Mouse (Mus musculus) embryonic stem cell, embryonic (primary cell): Measurements from ENCODE around the gene Itpr2.

Experiments used
- CTCF ChIA-PET, 4 experiments: fragments of 300-600 bp in 2 of 4; fragments of 350-600 bp in 2 of 4; sonication (Branson Sonifier 250); formaldehyde crosslinking; loops; one replicate each; lab custom pipeline; 2022; ENCODE audit warnings: inconsistent platforms in 2 of 4; lab: Charles Lee
- POLR2A ChIA-PET, 4 experiments: fragments of 300-600 bp in 2 of 4; fragments of 350-600 bp in 2 of 4; sonication (Branson Sonifier 250); formaldehyde crosslinking; loops; one replicate each; lab custom pipeline; 2022; ENCODE audit warnings: antibody characterized with exemption in 4 of 4, inconsistent platforms in 1 of 4; lab: Charles Lee

The Itpr2 gene

GRCm38 (mm10) chr6:146501866-146502804 lies at the start of gene Itpr2:
Gene Itpr2 (minus strand): TSS chr6:146502223.
- ChIA-PET CTCF (interaction anchor here in 1 of 4 experiments (0.6 kb wide), 2 partner anchors 92 to 687 kb away, joined by 4 to 6 read pairs; no protein-coding TSS in a partner anchor), POLR2A (interaction anchor here in 3 of 4 experiments (0.6 to 2.0 kb wide), 3 partner anchors 41 to 86 kb away, joined by 3 to 5 read pairs (median 5); no protein-coding TSS in a partner anchor)

DNA sequence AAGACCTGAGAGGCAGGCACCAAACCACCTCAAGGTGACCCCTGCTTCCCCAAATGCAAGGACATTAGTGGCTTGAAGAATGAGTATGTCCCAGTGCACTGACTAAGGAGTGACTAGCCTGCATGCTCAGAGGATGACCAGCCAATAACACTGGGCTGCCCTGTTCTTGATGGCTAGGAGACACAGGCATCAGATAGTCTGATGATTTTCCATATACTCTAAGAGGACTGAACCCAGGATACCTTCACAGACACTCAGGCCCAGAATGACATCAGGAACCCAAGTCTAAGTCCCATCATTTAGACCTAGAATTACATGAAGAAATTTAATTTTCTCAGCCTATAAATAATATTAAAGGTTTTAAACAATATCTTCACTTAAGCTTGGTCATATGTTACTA lies 49.3 kb upstream of the Itpr2 start:
- CTCF ChIA-PET, result no interaction called here
- POLR2A ChIA-PET, result no interaction called here

GRCm38 (mm10) chr6:146550421-146550820 lies 48.4 kb upstream of the Itpr2 start:
- CTCF ChIA-PET, result no interaction called here
- POLR2A ChIA-PET, result no interaction called here

- CTCF ChIA-PET, result no interaction called here
Observed at GRCm38 (mm10) chr6:146545289-146545865, 43.4 kb upstream of the Itpr2 start.

GRCm38 (mm10) chr6:146544622-146545021 lies 42.6 kb upstream of the Itpr2 start:
- POLR2A ChIA-PET, result no interaction called here

More at GRCm38 (mm10) chr6:146545289-146545865, 43.4 kb upstream of the Itpr2 start:
- POLR2A ChIA-PET, result no interaction called here

DNA sequence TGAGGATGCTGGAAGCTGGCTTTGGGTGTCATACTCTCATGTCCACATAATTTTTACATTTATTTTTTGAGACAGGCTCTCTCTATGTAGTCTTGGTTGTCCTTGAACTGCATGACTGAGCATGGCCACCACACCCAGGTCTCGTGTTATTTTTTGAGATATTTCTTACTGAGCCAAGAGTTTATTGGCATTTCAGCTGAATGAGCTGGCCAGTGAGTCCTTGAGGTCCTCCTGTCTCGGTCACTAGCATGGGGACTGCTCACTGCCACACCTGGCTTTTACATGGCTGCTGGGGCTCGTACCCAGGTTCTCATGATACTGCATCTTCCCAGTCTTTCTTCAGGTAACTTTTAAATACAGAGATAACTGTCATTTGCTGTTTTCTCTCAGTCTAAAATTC lies 38.4 kb upstream of the Itpr2 start:
- CTCF ChIA-PET, result interaction anchor here in 1 of 4 experiments (0.6 to 0.8 kb wide), 2 partner anchors 127 to 1198 kb away, joined by 4 read pairs; no protein-coding TSS in a partner anchor
- POLR2A ChIA-PET, result interaction anchor here in 1 of 4 experiments (0.9 kb wide), 1 partner anchor 26 kb away, joined by 3 read pairs; no protein-coding TSS in a partner anchor

More at GRCm38 (mm10) chr6:146544622-146545021, 42.6 kb upstream of the Itpr2 start:
- CTCF ChIA-PET, result no interaction called here

DNA sequence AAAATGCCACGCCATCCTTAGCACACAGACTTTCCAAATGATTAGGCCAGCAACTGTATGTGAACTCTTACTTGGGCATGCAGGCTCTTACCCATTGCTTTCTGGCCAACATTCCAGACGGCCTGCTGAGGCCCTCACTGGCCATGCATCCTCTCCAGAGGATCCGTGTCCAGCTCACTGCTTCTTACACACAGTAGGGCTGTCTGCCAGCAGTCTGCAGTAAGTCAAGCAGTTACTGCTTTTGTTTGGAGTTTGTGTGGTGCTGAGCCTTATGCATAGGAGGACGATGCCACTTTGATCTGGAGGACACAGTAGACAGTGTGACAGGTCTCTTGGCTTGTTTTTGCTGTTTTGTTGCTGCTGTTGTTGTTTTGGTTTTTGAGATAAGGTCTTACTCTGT lies 36.6 kb upstream of the Itpr2 start:
- ChIA-PET POLR2A (interaction anchor here in 2 of 4 experiments (0.6 to 1.5 kb wide), 2 partner anchors 14 to 28 kb away, joined by 3 read pairs; no protein-coding TSS in a partner anchor), CTCF (no interaction called here)

DNA sequence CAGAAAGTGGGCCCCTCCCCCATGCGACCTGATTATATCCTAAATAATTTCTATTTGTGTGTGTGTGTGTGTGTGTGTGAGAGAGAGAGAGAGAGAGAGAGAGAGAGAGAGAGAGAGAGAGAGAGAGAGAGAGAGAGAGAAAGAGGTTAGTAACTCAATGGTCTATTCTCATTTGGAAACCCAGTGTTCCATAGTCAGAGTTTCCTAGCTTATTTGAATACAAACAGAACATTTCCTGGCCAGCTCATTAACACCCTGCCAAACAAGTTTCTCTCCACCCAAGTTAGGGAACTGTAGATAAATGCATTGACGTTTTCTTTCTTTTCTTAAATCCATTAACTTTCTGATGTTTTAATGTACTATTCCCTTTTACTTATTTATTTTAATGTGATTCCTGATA lies 36.0 kb upstream of the Itpr2 start:
- ChIA-PET CTCF (interaction anchor here in 1 of 4 experiments (0.6 kb wide), 1 partner anchor 1170 kb away, joined by 3 read pairs; no protein-coding TSS in a partner anchor), POLR2A (interaction anchor here in 3 of 4 experiments (0.6 to 1.8 kb wide), 6 partner anchors 20 to 784 kb away, joined by 3 to 7 read pairs (median 4); partner anchors contain the start of gene Tm7sf3 (in 1 of the 3))

- CTCF ChIA-PET, result no interaction called here
- POLR2A ChIA-PET, result interaction anchor here in 1 of 4 experiments (1.8 kb wide), 1 partner anchor 106 kb away, joined by 5 read pairs; the partner anchor contains the start of gene Tm7sf3
Observed at GRCm38 (mm10) chr6:146537111-146537510, 35.1 kb upstream of the Itpr2 start.

- CTCF ChIA-PET, result no interaction called here
- POLR2A ChIA-PET, result no interaction called here
Observed at GRCm38 (mm10) chr6:146535501-146535900, 33.5 kb upstream of the Itpr2 start.

- ChIA-PET CTCF (no interaction called here), POLR2A (interaction anchor here in 1 of 4 experiments (1.3 kb wide), 1 partner anchor 45 kb away, joined by 3 read pairs; no protein-coding TSS in a partner anchor)
Observed at GRCm38 (mm10) chr6:146533146-146533545, 31.1 kb upstream of the Itpr2 start.

GRCm38 (mm10) chr6:146530769-146531168 lies 28.7 kb upstream of the Itpr2 start:
- ChIA-PET CTCF (interaction anchor here in 2 of 4 experiments (0.5 kb wide), 2 partner anchors 32 to 101 kb away, joined by 4 read pairs; no protein-coding TSS in a partner anchor), POLR2A (interaction anchor here in 1 of 4 experiments (0.6 to 1.6 kb wide), 3 partner anchors 13 to 35 kb away, joined by 3 read pairs; no protein-coding TSS in a partner anchor)

GRCm38 (mm10) chr6:146530363-146530762 lies 28.3 kb upstream of the Itpr2 start:
- ChIA-PET POLR2A (interaction anchor here in 1 of 4 experiments (0.6 to 1.6 kb wide), 2 partner anchors 12 to 35 kb away, joined by 3 read pairs; no protein-coding TSS in a partner anchor), CTCF (no interaction called here)

GRCm38 (mm10) chr6:146527537-146527936 lies 25.5 kb upstream of the Itpr2 start:
- ChIA-PET POLR2A (no interaction called here), CTCF (no interaction called here)

- ChIA-PET CTCF (no interaction called here), POLR2A (interaction anchor here in 1 of 4 experiments (0.6 kb wide), 1 partner anchor 31 kb away, joined by 3 read pairs; no protein-coding TSS in a partner anchor)
Observed at GRCm38 (mm10) chr6:146525500-146525899, 23.5 kb upstream of the Itpr2 start.

GRCm38 (mm10) chr6:146521456-146522245 lies 19.6 kb upstream of the Itpr2 start:
- CTCF ChIA-PET, result no interaction called here
- POLR2A ChIA-PET, result interaction anchor here in 1 of 4 experiments (0.7 kb wide), 1 partner anchor 10 kb away, joined by 3 read pairs; no protein-coding TSS in a partner anchor

- POLR2A ChIA-PET, result interaction anchor here in 1 of 4 experiments (1.2 kb wide), 1 partner anchor 11 kb away, joined by 3 read pairs; no protein-coding TSS in a partner anchor
- CTCF ChIA-PET, result no interaction called here
Observed at GRCm38 (mm10) chr6:146519019-146519418, 17.0 kb upstream of the Itpr2 start.

GRCm38 (mm10) chr6:146515936-146516335 lies 13.9 kb upstream of the Itpr2 start:
- ChIA-PET CTCF (no interaction called here), POLR2A (interaction anchor here in 1 of 4 experiments (2.1 kb wide), 1 partner anchor 28 kb away, joined by 6 read pairs; no protein-coding TSS in a partner anchor)
